Mouse (Mus musculus) T-helper 2 cell (primary cell): ENCODE data around the gene Mef2a.

Experiments used
- in situ Hi-C: fragments of 300-600 bp; cut with MboI, MseI; formaldehyde crosslinking; loops from one replicate; pipeline ENCODE4 v1.15.1; 2025; ENCODE audit warnings: high pct_unique_total_duplicates

The Mef2a gene

DNA sequence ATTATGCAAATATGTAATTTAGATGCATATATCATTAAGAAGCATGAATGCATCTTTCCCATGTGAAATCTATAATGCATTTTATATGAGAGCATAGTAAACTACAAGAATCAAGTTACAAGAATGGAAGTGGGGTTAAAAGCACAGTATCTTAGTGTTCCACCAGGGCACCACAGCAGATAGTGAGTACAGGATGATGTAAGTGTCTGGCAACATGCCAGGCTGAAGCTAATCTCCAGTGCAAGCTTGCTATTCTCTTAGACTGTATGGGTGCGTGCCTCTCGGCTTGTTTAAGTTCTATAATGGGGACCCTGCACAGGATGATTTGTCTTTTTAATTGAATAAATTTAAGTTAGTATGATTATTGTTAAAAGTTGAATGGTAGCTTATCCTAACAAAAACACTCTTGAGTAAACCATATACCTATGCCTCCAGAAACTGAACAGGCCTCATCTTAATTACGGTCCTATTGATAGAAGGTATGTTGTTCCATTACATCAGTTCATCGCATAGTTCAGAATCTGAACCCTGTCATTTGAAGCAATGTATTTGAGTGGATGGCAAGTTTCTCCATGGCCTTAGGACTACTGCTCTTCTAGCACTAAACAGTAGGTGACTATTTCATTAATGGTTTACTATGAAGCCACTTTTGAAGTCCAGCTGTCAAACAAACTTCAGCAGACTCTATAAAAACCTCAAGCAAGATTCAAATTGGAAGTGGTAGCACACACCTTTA is 112.7 kb downstream of the Mef2a start:
- in situ Hi-C loops = no loop called here

DNA sequence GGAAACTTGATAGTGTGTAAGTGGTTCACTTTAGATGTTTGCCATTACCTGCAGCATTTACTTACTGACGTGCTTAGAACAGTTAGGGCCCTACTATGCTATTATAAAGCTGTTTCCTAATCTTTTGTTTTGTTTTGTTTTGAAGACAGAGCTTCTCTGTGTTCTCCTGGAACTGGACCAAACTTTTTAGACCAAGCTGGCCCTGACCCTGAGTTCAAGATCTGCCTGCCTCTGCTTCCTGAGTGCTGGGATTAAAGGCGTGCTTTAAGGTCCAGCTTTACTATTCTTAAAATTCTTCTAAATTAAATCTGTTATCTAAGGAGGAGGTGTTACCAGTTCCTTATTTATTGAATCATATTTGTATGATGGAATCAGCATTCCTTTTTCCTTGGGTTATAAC is 126.6 kb downstream of the Mef2a start:
- in situ Hi-C loops = no loop called here

DNA sequence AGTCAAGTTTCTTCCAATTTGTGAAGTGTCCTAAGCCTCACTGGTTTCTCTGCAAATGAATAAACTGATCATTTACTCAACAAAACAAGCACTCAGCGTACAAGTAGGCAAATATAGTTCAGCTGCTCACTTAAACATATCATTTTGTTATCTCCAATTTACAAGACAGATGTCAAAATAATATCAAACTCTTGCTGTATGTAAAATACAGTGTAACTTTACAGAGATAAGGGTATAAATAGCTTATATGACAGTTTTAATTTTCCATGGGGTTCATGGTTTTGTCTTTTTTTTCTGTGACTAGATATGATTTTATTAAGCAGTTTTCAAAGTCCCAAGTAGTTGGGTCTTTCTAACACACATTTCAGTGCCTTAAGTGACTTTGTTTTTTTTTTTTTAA is 127.4 kb downstream of the Mef2a start:
- in situ Hi-C loops = no loop called here

DNA sequence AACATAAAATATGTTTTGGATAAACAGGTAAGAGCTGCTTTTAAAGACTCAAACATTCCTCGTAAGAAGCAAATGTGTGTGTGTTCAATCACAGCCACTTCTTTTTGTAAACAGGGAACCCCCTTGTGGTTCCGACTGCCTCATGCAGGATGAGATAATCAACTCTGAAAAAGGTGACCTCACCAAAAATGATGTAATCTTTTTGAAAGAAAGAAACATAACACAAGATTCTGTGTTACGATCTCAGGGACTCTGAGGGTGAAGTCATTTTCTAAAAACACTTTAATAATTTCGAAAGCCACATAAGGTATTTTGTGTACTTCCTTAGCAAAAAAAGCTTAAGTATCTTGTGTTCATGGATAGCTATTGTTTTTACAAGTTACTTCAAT is 128.8 kb downstream of the Mef2a start:
- in situ Hi-C loops = no loop called here

DNA sequence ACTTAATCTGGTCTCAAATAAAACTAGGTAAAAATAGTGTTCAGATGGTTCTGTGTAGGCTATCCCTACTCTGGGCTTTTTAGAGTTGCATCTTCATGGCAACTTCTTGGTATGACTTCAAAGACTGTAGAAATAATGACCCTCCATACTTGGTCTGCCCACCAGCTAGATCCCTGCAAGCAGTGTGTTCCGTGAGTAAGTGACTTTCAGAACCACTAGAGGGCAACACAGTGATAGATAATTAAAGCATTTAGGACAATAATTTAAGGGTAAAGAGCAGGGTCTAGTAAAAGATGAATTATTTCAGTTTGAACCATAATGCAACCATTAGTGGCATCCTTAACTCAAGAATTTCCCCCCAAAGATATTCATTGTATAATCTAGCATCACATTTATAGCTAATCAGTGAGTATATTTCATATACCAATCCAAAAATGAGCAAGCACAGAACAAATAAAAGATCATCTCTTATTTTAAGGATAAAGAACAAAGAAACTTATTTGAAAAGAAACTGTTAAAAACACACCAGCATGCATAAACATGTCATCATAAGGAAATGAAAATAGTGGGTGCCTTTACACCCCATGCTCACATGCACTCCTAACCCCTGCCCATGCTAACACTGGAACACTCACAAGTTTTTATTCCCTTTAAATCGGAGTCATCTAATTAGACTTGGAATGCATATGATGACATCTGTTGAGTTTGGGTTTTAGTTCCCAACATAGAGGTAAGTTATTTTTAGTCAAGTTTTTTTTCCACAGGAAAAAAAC is 129.4 kb downstream of the Mef2a start:
- in situ Hi-C loops = no loop called here

DNA sequence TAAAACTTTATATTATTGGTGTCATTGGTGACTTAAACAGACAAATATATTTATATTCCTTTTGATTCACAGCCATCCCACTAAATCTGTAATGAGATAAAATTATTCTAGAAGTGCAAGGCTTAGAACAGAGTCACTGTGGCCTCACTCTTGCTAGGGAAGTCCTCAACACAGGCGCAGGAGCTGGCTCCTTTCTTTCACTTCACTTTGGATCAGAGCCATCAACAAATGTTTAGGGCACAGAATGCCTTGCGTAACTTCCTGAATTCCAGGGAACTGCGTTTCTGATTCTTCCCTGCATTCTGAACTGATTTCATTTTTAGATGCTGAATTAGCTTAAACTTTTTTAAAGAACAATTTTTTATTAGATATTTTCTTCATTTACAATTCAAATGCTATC is 130.7 kb downstream of the Mef2a start:
- in situ Hi-C loops = no loop called here

DNA sequence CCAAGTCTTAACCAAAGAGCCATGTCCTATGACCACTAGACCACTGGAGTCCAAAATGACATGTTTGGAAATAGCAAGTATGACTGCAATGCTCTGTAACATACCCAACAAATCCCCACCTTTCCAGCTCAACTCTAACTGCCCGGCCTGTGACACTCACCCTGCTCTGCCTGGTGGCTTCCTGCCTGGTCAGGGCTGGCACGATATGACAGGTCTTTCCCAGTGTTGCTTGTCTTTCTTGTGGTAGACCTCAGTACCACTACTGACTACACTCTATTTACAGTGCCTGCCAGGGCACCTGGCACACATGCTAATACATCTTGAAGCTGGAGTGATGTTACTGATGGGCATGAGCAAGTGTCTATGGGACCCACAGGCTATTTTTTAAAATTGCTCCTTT is 134.9 kb downstream of the Mef2a start:
- in situ Hi-C loops = no loop called here

DNA sequence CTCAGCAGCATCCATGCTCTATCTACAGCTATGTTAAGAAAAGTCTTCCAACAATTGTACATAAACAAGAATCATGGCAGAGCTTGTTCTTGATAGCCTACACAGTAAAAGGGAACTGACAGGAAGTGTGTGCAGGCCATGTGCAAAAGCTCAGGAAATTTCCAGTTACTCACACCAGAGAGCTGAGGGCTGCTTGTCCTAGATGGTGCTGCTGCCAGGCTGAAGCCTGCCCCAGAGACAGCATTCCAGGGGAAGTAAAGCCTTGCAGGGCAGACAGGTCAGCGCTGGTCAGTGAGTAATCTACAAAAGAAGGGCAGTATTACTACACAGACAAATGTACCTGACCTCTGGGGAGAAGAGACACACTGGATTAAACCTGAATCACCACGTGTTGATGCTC is 136.3 kb downstream of the Mef2a start:
- in situ Hi-C loops = no loop called here

DNA sequence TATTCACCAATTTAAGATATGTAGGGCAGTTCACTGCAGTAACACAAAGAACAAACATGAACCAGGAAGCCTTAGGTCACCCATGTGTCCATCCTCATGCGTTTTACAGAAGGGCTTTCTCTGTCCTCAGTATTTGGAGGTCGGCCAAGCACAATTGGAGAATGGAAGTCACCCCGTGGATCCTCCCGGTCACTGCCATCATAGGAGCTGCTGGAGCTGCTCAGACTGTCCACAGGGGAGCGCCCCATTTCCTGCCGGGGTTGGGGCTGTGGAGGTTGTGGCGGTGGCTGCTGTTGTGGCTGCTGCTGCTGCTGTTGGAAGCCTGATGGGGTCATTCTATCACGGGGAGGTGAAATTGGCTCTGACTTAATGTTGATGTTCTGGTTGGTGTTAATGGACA is 137.9 kb downstream of the Mef2a start:
- in situ Hi-C loops = no loop called here

DNA sequence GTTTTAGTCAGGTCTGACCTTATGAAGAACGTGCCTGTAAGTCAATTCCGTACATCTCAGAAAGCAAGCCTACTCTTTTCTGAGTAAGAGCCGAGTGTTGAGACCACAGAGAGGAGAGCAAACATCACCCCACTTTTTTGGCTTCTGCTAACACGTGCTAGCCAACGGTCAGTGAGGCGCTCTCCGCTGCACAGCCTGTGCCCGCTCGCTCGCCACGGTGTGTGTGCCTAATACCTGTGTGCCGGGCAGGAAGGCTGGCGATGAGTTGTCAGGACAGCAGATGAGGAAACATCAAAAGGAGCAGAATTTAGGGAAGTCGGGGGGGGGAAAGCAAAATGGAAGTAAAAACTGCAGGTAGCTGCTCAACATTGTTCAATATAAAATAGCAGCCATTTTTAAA is 140.2 kb downstream of the Mef2a start:
- in situ Hi-C loops = no loop called here

DNA sequence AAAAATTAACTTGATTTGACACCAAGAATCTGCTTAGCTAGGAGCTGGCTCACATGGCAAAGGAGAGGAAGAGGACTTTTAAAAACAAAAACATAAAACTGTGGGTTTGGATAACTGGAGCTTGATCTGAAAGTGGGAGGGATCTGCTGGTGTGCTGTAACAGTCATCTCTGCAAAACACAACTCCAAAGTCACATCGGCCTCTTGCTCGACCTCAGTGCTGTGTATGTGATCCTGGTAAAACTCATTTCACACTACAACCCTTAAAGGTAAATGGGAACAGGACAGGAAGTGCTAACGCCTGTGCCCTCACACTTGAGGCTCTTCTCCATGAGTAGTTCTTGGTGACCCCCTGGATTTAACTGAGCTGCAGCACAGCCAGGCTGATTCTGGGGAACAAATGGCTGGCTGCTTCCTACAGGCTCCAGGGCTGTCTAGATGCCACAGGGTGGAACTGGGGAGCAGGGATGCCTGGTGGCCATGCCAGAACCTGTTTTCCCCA is 142.0 kb downstream of the Mef2a start:
- in situ Hi-C loops = no loop called here

DNA sequence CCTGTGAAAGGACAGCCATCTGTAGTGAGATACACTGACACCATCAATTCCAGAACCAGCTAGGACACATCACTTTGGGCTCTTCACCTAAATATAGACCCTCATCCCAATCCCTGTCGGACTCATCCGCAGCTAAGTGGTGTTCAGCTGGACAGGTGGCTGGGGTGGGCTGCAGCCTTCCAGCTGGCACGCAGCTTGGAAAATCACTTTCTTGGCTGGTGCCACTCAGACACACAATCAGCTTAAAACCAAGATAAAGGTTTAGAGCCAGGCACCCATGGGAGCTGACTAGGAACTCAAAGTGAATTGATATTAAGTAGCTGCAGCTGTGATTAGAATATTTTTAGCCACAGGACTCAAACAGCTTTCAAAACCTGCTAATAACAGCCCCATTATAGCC is 142.4 kb downstream of the Mef2a start:
- in situ Hi-C loops = no loop called here

DNA sequence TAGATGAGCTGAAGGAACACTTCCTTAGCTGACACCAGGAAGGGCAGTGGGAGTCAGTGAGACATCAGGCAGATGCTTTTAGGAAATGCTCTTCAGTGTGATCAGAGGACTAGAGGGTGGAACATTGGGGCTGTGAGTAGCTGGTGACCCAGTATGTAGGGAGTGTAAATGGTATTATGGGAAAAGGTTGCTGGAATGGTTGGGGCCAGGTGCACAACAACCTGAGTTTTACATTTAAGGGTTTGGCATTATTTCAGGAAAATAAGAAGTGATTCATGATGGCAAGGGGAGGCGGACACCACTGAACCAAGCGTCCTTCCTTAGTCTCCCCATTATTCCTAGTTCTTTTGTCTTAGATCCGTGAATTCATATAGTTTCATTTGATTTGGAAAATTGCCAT is 143.0 kb downstream of the Mef2a start:
- in situ Hi-C loops = loop anchor here (5.0 kb wide), 1 partner anchor 403 kb away; no protein-coding TSS in a partner anchor

DNA sequence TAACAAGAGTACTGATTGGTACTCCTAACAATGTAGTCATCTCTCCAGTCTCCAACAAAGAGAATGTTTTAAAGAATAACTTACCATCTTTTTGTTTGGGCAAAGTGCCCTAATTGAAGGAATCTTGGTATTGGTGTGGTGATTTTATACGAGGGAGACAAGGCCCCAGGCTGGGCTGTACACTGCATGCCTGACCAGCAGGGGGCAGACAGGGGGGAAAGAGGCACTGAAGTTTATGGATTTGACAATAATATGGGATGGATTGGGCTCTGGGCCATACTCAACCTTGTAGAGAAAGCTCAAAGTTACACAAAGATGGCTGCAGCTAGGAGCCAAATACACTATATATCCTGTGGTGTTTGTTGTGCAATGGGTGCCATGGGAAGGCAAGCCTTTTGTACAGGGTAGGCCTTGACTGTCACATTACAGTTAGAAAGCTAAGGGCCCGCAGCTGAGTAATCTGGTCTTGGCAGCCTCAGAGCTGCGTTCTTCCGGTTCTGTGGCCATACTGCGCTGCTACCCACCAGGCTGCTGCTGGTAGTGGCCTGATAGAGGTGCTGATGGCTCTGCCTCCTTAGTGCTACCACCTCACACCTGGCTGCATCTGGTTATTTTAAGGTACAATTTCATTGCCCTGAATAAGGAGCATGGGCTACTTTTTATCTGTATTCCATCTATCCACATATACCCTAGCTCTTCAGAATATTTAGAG is 143.6 kb downstream of the Mef2a start:
- in situ Hi-C loops = loop anchor here (5.0 kb wide), 1 partner anchor 403 kb away; no protein-coding TSS in a partner anchor

DNA sequence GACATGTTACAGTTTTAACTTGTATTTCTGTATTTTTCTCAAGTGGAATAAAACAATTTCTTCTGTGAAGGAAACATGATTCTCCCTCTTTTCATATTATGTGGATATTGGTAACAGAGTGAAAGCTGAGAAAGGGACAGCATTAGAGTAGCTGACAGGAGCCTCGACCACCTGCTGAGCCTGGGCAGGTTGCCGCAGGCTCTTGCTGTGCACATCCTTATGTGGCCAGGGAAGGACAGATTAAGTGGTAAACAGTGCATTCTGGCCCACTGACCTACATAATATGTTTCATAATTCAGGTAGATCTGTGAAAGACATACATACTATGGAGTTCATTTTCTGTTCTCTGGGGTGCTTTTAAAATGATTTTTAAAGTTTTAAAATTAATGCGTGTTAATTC is 144.3 kb downstream of the Mef2a start:
- in situ Hi-C loops = loop anchor here (5.0 kb wide), 1 partner anchor 404 kb away; no protein-coding TSS in a partner anchor

DNA sequence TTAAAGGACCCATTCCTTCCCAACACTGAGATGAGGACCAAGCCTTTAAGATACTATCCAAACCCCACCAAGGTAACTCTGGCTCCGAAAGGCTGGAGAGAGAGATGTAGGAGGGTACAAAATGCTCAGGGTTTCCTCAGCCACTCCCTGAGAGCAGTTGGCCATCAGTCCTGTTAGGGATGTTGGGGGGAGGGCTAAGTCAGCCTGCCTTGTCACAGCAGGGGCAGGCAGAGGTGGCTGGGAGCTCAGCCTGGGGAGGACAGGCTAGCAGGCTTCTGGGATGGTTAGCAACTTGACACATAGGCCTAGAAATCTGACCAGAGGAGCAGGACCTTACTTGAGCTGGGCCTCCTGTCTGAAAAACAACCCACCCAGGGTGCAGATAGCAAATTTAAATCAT is 145.1 kb downstream of the Mef2a start:
- in situ Hi-C loops = loop anchor here (5.0 kb wide), 1 partner anchor 405 kb away; no protein-coding TSS in a partner anchor

DNA sequence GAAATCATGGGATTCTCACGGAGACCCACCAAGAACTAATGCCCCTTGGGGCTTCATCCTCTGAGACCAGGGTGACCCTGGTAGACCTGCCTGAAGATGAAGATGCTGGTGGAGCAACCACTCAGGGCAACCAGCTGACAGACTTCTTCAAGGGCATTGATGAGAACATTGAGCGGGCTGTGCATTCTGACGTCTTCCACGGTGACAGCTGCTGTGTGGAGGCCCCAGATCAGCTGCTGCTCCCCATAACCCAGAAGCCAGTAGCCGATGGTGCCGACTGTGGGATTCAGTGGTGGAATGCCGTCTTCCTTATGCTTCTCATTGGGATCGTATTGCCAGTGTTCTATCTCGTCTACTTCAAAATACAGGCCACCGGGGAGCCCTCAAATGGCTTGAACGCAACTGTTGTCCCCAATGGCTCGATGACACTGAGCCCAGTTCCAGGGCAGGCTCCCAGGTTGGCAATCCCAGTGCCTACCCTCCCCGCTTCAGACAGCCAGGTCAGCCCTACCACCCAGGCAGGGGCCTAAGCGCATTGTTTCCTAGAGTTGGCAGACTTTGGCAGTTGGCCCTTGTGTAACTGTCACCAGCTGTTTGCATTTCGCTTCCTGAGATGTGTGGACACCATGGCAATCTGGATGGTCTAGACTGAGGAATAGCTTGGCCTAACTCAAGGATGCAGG is 146.6 kb downstream of the Mef2a start:
- in situ Hi-C loops = loop anchor here (5.0 kb wide), 1 partner anchor 406 kb away; no protein-coding TSS in a partner anchor

DNA sequence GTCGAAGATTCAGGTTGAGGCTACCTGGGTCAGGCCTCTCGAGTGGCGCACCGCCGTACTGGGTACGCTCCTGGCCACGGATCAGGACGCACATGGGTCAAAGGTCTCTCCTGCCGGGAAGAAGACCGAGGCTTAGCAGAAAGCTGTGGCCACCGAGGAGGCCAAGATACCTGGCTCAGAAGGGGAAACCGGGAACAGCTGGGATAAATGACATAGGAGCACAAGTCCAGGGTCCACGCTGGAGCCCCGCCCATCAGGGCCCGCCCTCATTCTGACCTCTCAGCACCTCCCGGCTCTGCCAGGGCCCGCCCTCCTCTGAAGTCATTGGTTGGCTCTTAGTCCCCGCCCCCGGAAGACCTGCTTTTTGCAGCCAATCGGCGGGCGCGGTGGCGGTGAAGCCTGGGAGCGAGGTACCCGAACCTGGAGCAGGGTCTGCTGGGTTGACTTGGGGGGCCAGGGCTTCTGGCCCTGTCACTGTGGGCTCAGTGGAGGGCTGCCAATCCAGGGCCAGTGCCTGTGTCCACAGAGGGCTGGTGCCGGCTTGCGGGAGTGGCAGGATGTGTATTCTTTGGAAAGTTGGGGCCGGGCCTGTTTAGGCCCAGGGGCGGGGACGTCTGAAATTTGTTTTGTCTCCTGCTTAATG is 150.3 kb downstream of the Mef2a start, which contains the start of gene Lysmd4:
Lysmd4 (plus strand) TSS at position 325 of the 643 bp plus-strand sequence.
- in situ Hi-C loops = loop anchor here (25.0 kb wide), 1 partner anchor 890 kb away; no protein-coding TSS in a partner anchor

DNA sequence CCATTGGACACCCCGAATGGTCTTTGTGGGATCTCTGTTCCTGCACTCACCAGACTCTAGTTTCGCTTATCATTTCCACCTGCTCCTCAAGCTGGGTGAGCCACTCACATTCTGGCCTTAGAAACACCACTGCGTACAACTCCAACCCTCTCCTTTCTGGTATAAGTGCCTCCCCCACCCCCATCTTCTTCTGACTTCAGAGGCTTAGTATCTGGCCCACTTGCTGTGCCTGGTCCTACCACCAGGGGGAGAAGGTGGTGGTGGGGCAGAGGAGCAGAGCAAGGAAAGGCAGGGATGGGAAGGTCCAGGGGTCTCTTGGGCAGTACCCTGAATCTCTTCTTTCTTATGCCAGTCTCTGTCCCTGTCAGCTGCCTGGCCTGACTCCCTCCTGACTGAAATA is 155.6 kb downstream of the Mef2a start:
- in situ Hi-C loops = loop anchor here (25.0 kb wide), 1 partner anchor 895 kb away; no protein-coding TSS in a partner anchor

DNA sequence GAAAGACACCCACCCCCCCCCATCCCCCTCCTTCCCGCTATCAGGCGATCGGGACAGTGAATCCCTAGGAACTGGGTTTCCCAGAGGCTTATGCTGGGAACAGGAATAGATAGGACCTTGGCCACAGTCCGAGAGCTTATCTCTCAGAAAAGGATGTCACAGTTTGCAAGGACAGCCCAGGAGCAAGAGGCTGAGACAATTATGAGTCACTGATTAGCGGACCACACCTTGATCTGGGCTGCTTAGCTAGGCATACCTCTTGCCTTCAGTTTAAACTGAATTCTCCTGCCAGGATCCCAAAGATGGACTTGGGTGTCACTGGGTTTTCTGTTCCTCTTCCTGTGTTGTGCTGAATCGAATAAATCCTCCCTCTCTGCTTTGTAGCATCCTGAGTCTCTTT is 156.3 kb downstream of the Mef2a start:
- in situ Hi-C loops = loop anchor here (25.0 kb wide), 1 partner anchor 896 kb away; no protein-coding TSS in a partner anchor

DNA sequence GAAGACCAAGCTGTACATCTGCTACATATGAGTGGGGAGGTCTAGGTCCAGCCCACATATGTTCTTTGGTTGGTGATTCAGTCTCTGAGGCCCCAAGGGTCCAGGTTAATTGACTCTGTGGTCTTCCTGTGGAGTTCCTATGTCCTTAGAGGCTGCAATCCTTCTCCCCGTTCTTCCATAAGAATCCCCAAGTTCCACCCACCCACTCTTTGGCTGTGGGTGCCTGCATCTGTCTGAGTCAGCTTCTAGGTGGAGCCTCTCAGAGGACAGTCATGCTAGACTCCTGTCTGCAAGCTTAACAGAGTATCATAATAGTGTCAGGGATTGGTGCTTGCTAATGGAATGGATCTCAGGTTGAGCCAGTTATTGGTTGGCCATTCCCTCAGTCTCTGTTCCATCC is 159.1 kb downstream of the Mef2a start:
- in situ Hi-C loops = loop anchor here (25.0 kb wide), 1 partner anchor 899 kb away; no protein-coding TSS in a partner anchor
